Mouse (Mus musculus): ENCODE data around the gene Npc2.

The Npc2 gene

GRCm38 (mm10) chr12:84772726-84773441 lies at the start of gene Npc2, which contains the start of gene Isca2:
Gene Npc2, minus strand, starts transcription at chr12:84773152.
Gene Isca2, plus strand, starts transcription at chr12:84773251.
- DNase-seq (ENCODE audit: low spot score in 2 of 2) = peak; percentile 97 to 98

- no peak for DNase-seq (ENCODE audit: low spot score in 2 of 2)
These were observed 46.5 kb upstream of the Npc2 start for GRCm38 (mm10) chr12:84819236-84820168.

GRCm38 (mm10) chr12:84818496-84818895 lies 45.5 kb upstream of the Npc2 start:
- DNase-seq (ENCODE audit: low spot score in 2 of 2) = no peak

- no peak for DNase-seq (ENCODE audit: low spot score in 2 of 2)
These were observed 41.8 kb upstream of the Npc2 start for GRCm38 (mm10) chr12:84814663-84815325.

- no peak for DNase-seq (ENCODE audit: low spot score in 2 of 2)
These were observed 40.8 kb upstream of the Npc2 start for GRCm38 (mm10) chr12:84813773-84814172.

- no peak for DNase-seq (ENCODE audit: low spot score in 2 of 2)
These were observed 39.1 kb upstream of the Npc2 start for GRCm38 (mm10) chr12:84812004-84812403.

- DNase-seq (ENCODE audit: low spot score in 2 of 2) = no peak
These were observed 38.6 kb upstream of the Npc2 start for GRCm38 (mm10) chr12:84811510-84811909.

GRCm38 (mm10) chr12:84810810-84811209 lies 37.9 kb upstream of the Npc2 start:
- DNase-seq (ENCODE audit: low spot score in 2 of 2) = no peak

GRCm38 (mm10) chr12:84809033-84809432 lies 36.1 kb upstream of the Npc2 start:
- DNase-seq (ENCODE audit: low spot score in 2 of 2) = no peak

- DNase-seq (ENCODE audit: low spot score in 2 of 2) = no peak
These were observed 34.4 kb upstream of the Npc2 start for GRCm38 (mm10) chr12:84807351-84807750.

- no peak for DNase-seq (ENCODE audit: low spot score in 2 of 2)
These were observed 33.8 kb upstream of the Npc2 start for GRCm38 (mm10) chr12:84806726-84807125.

- no peak for DNase-seq (ENCODE audit: low spot score in 2 of 2)
These were observed 33.1 kb upstream of the Npc2 start for GRCm38 (mm10) chr12:84806010-84806409.

GRCm38 (mm10) chr12:84805228-84805842 lies 32.4 kb upstream of the Npc2 start:
- DNase-seq (ENCODE audit: low spot score in 2 of 2) = no peak

GRCm38 (mm10) chr12:84802625-84803024 lies 29.7 kb upstream of the Npc2 start:
- no peak for DNase-seq (ENCODE audit: low spot score in 2 of 2)

GRCm38 (mm10) chr12:84801532-84802110 lies 28.7 kb upstream of the Npc2 start:
- no peak for DNase-seq (ENCODE audit: low spot score in 2 of 2)

GRCm38 (mm10) chr12:84800419-84800818 lies 27.5 kb upstream of the Npc2 start:
- DNase-seq (ENCODE audit: low spot score in 2 of 2) = no peak

- DNase-seq (ENCODE audit: low spot score in 2 of 2) = no peak
These were observed 26.1 kb upstream of the Npc2 start for GRCm38 (mm10) chr12:84799086-84799485.

- DNase-seq (ENCODE audit: low spot score in 2 of 2) = no peak
These were observed 21.7 kb upstream of the Npc2 start for GRCm38 (mm10) chr12:84794647-84795046.

- DNase-seq (ENCODE audit: low spot score in 2 of 2) = no peak
These were observed 19.7 kb upstream of the Npc2 start for GRCm38 (mm10) chr12:84792629-84793028.

- DNase-seq (ENCODE audit: low spot score in 2 of 2) = no peak
These were observed 17.9 kb upstream of the Npc2 start for GRCm38 (mm10) chr12:84790853-84791252.

GRCm38 (mm10) chr12:84786091-84786490 lies 13.1 kb upstream of the Npc2 start:
- no peak for DNase-seq (ENCODE audit: low spot score in 2 of 2)

Data from natural killer cell, adult 2 months (primary cell).